Mouse (Mus musculus): ENCODE measurements at regions not wholly inside any gene's neighbourhood (a gene's known extent, or its start where the extent isn't known, plus 50 kb on each side); places are given as distances from the start of the nearest gene placed in this dataset.

DNA sequence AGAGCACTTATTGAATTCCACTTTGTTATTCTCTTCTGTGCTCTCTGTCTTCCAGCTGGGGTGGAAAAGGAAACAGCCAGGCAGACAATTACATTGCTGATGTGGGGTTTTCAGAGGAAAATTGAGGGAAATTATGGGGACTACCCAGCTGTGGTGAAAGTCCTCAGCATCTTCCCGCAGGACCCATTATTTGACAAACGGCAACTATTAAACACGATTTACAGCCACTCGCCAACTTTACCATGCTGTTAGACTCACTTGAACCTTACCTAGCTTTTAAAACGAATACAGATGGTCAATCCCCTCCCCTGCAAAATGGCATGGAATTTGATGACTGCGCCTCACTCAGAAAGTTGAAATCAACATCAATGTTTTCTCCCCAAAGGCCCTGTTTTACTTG is 54.3 kb upstream of the 9330182O14Rik start:
- TF ChIP-seq POLR2A (IDR thresholded peaks at IDR 0.05; ENCODE audit: extremely low read depth, insufficient read depth, low read length) (no peak), CTCF (IDR thresholded peaks at IDR 0.05; ENCODE audit: low read depth, low read length) (no peak)

Measured in liver, adult 2 months (tissue).